Mouse (Mus musculus) MEL (cell line): ENCODE measurements at regions not wholly inside any gene's neighbourhood (a gene's known extent, or its start where the extent isn't known, plus 50 kb on each side); places are given as distances from the start of the nearest gene placed in this dataset.

Source experiments
- DNase-seq: peaks from one replicate; pipeline ENCODE4 v3.0.0; 2011; ENCODE audit warnings: low read depth, low spot score
- H3K27ac ChIP-seq: 2 replicates; pipeline ENCODE4 v1.5.1; 2012; ENCODE audit warnings: low read depth, mild to moderate bottlenecking, control low read depth, low read length, moderate library complexity; ENCODE audit not compliant: control insufficient read depth
- H3K27me3 ChIP-seq, 2 experiments: fragments of 150-350 bp in 1 of 2; sonication (generic) in 1 of 2; 2 replicates each; pipeline ENCODE4 v1.6.1; 2012; ENCODE audit warnings: low read length in 2 of 2, mild to moderate bottlenecking in 2 of 2, improper control_type of control experiment in 1 of 2, moderate library complexity in 1 of 2; ENCODE audit not compliant: insufficient read depth in 2 of 2, control insufficient read depth in 1 of 2
- H3K36me3 ChIP-seq, 2 experiments: 2 replicates each; pipeline ENCODE4 v1.6.1; 2012 to 2014; ENCODE audit warnings: low read length in 2 of 2, improper control_type of control experiment in 1 of 2, inconsistent platforms in 1 of 2, mild to moderate bottlenecking in 1 of 2; ENCODE audit not compliant: insufficient read depth in 2 of 2, control insufficient read depth in 1 of 2
- H3K4me1 ChIP-seq, 2 experiments: fragments of 150-350 bp in 1 of 2; sonication (generic) in 1 of 2; 2 replicates each; pipeline ENCODE4 v1.6.1; 2012; ENCODE audit warnings: low read length in 2 of 2, improper control_type of control experiment in 1 of 2, mild to moderate bottlenecking in 1 of 2; ENCODE audit not compliant: insufficient read depth in 2 of 2, control insufficient read depth in 1 of 2
- H3K4me3 ChIP-seq, 2 experiments: fragments of 150-350 bp in 1 of 2; sonication (generic) in 1 of 2; 2 replicates each; pipeline ENCODE4 v1.5.1; 2012; ENCODE audit warnings: low read depth in 2 of 2, low read length in 2 of 2, mild to moderate bottlenecking in 2 of 2, moderate library complexity in 2 of 2, control low read depth in 1 of 2, improper control_type of control experiment in 1 of 2; ENCODE audit not compliant: control insufficient read depth in 1 of 2, insufficient read depth in 1 of 2
- H3K79me2 ChIP-seq: 2 replicates; pipeline ENCODE4 v1.6.1; 2012; ENCODE audit warnings: mild to moderate bottlenecking, low read length, moderate library complexity; ENCODE audit not compliant: control insufficient read depth, poor library complexity, insufficient read depth
- H3K9ac ChIP-seq: 2 replicates; pipeline ENCODE4 v1.6.1; 2012; ENCODE audit warnings: low read depth, mild to moderate bottlenecking, control low read depth, low read length, moderate library complexity; ENCODE audit not compliant: control insufficient read depth, poor library complexity, severe bottlenecking
- H3K9me3 ChIP-seq: fragments of 150-350 bp; sonication (generic); replicated peaks from 2 replicates; pipeline ENCODE4 v1.6.1; 2012; ENCODE audit warnings: mild to moderate bottlenecking, low read length, improper control_type of control experiment, moderate library complexity; ENCODE audit not compliant: insufficient read depth
- BHLHE40 ChIP-seq: IDR thresholded peaks from 2 replicates; pipeline ENCODE4 v1.6.1; 2012; ENCODE audit warnings: low read depth, mild to moderate bottlenecking, inconsistent platforms, low read length, improper control_type of control experiment, borderline replicate concordance
- CHD2 ChIP-seq: IDR thresholded peaks from 2 replicates; pipeline ENCODE4 v1.6.1; 2011; ENCODE audit warnings: low read length, improper control_type of control experiment
- CTCF ChIP-seq, 3 experiments: IDR thresholded peaks in 2 of 3; conservative IDR thresholded peaks in 1 of 3; 2 replicates each; pipeline ENCODE4 v1.5.1; 2011 to 2012; ENCODE audit warnings: low read length in 3 of 3, low read depth in 2 of 3, mild to moderate bottlenecking in 2 of 3, improper control_type of control experiment in 1 of 3, inconsistent platforms in 1 of 3, mixed read lengths in 1 of 3, moderate library complexity in 1 of 3; ENCODE audit not compliant: control insufficient read depth in 1 of 3, insufficient read depth in 1 of 3, poor library complexity in 1 of 3, severe bottlenecking in 1 of 3
- E2F4 ChIP-seq: IDR thresholded peaks from 2 replicates; pipeline ENCODE4 v1.6.1; 2011; ENCODE audit warnings: low read depth, low read length, improper control_type of control experiment, borderline replicate concordance
- ELF1 ChIP-seq: IDR thresholded peaks from 2 replicates; pipeline ENCODE4 v1.6.1; 2014; ENCODE audit warnings: low read depth, mild to moderate bottlenecking, inconsistent platforms, low read length, improper control_type of control experiment, moderate library complexity
- EP300 ChIP-seq, 2 experiments: IDR thresholded peaks; 2 replicates each; pipeline ENCODE4 v1.6.1; 2011; ENCODE audit warnings: improper control_type of control experiment in 2 of 2, low read length in 2 of 2, low read depth in 1 of 2, mild to moderate bottlenecking in 1 of 2
- ETS1 ChIP-seq: IDR thresholded peaks from 2 replicates; pipeline ENCODE4 v1.6.1; 2012; ENCODE audit warnings: low read depth, mild to moderate bottlenecking, inconsistent platforms, low read length, improper control_type of control experiment, moderate library complexity
- GABPA ChIP-seq: IDR thresholded peaks from 2 replicates; pipeline ENCODE4 v1.6.1; 2012; ENCODE audit warnings: low read depth, mild to moderate bottlenecking, inconsistent platforms, low read length, improper control_type of control experiment, moderate library complexity
- JUND ChIP-seq: IDR thresholded peaks from 2 replicates; pipeline ENCODE4 v1.6.1; 2011; ENCODE audit warnings: low read depth, mild to moderate bottlenecking, improper control_type of control experiment, low read length
- KAT2A ChIP-seq: conservative IDR thresholded peaks from 2 replicates; pipeline ENCODE4 v1.6.1; 2012; ENCODE audit warnings: low read depth, low read length, improper control_type of control experiment, inconsistent platforms
- MAX ChIP-seq: IDR thresholded peaks from 2 replicates; pipeline ENCODE4 v1.6.1; 2011; ENCODE audit warnings: low read length, improper control_type of control experiment
- MEF2A ChIP-seq: IDR thresholded peaks from 2 replicates; pipeline ENCODE4 v1.6.1; 2014; ENCODE audit warnings: low read depth, mild to moderate bottlenecking, inconsistent platforms, low read length, improper control_type of control experiment; ENCODE audit not compliant: poor library complexity, insufficient replicate concordance, severe bottlenecking; ENCODE audit errors: extremely low read depth
- MYB ChIP-seq: IDR thresholded peaks from 2 replicates; pipeline ENCODE4 v1.6.1; 2011; ENCODE audit warnings: mild to moderate bottlenecking, low read depth, low read length, improper control_type of control experiment
- MYC ChIP-seq: IDR thresholded peaks from 2 replicates; pipeline ENCODE4 v1.6.1; 2011; ENCODE audit warnings: low read depth, mild to moderate bottlenecking, low read length, improper control_type of control experiment, moderate library complexity
- NELFE ChIP-seq: IDR thresholded peaks from 2 replicates; pipeline ENCODE4 v1.6.1; 2011; ENCODE audit warnings: low read depth, low read length, improper control_type of control experiment
- NRF1 ChIP-seq: IDR thresholded peaks from 2 replicates; pipeline ENCODE4 v1.6.1; 2014; ENCODE audit warnings: low read depth, mild to moderate bottlenecking, inconsistent platforms, low read length, improper control_type of control experiment, moderate library complexity; ENCODE audit not compliant: poor library complexity, insufficient read depth, severe bottlenecking
- POLR2AphosphoS2 ChIP-seq: IDR thresholded peaks from 2 replicates; pipeline ENCODE4 v1.6.1; 2011; ENCODE audit warnings: low read length, improper control_type of control experiment
- POLR2AphosphoS5 ChIP-seq: IDR thresholded peaks from 2 replicates; pipeline ENCODE4 v1.6.1; 2012; ENCODE audit warnings: low read depth, borderline replicate concordance, mild to moderate bottlenecking, inconsistent platforms, low read length, moderate library complexity, mixed read lengths
- RAD21 ChIP-seq: IDR thresholded peaks from 2 replicates; pipeline ENCODE4 v1.6.1; 2011; ENCODE audit warnings: mild to moderate bottlenecking, low read depth, low read length, improper control_type of control experiment
- SIN3A ChIP-seq: IDR thresholded peaks from 2 replicates; pipeline ENCODE4 v1.6.1; 2012; ENCODE audit warnings: low read length, improper control_type of control experiment, inconsistent platforms
- SMC3 ChIP-seq: IDR thresholded peaks from 2 replicates; pipeline ENCODE4 v1.6.1; 2011; ENCODE audit warnings: low read depth, low read length, improper control_type of control experiment
- TBP ChIP-seq: IDR thresholded peaks from 2 replicates; pipeline ENCODE4 v1.8.0; 2011; ENCODE audit warnings: low read depth, low read length, improper control_type of control experiment
- USF2 ChIP-seq, 2 experiments: IDR thresholded peaks; 2 replicates each; pipeline ENCODE4 v1.6.1; 2011 to 2012; ENCODE audit warnings: improper control_type of control experiment in 2 of 2, low read length in 2 of 2, borderline replicate concordance in 1 of 2, inconsistent platforms in 1 of 2, low read depth in 1 of 2, mild to moderate bottlenecking in 1 of 2; ENCODE audit not compliant: insufficient read depth in 1 of 2
- ZC3H11A ChIP-seq: IDR thresholded peaks from 2 replicates; pipeline ENCODE4 v1.6.1; 2012; ENCODE audit warnings: low read depth, mild to moderate bottlenecking, inconsistent platforms, low read length, improper control_type of control experiment
- ZKSCAN1 ChIP-seq: IDR thresholded peaks from 2 replicates; pipeline ENCODE4 v1.6.1; 2012; ENCODE audit warnings: low read depth, mild to moderate bottlenecking, inconsistent platforms, low read length, improper control_type of control experiment, moderate library complexity
- ZMIZ1 ChIP-seq: IDR thresholded peaks from 2 replicates; pipeline ENCODE4 v1.6.1; 2012; ENCODE audit warnings: low read depth, mild to moderate bottlenecking, inconsistent platforms, low read length, improper control_type of control experiment, moderate library complexity

- Histone ChIP-seq H3K36me3 (no peaks in the 10 kb centered on the region), H3K4me3 (no peak overlapping the region), H3K9me3 (no peaks in the 10 kb centered on the region), H3K27ac (no peak overlapping the region)
- TF ChIP-seq SIN3A, result no peak
- TF ChIP-seq, all 39 proteins: peak for 0
- no peaks in the 10 kb centered on the region for H3K4me1 ChIP-seq
- H3K9ac ChIP-seq, result no peak overlapping the region
- H3K27me3 ChIP-seq, result no peaks in the 10 kb centered on the region
- H3K79me2 ChIP-seq, result no peaks in the 10 kb centered on the region
- no peak for DNase-seq
These were observed 1105.2 kb downstream of the Ntrk3 start for GRCm38 (mm10) chr7:77632656-77633055.

- H3K79me2 ChIP-seq, result no peaks in the 10 kb centered on the region
- no peak for DNase-seq
- TF ChIP-seq SIN3A, result no peak
- TF ChIP-seq EP300 (IDR thresholded peaks at IDR 0.05; ENCODE audit: low read depth in 1 of 2, low read length in 2 of 2), result no peak
- TF ChIP-seq MYB, result no peak
- no peak for TF ChIP-seq ZMIZ1
- TF ChIP-seq E2F4, result no peak
- no peak for TF ChIP-seq TBP
- TF ChIP-seq NELFE, result no peak
- TF ChIP-seq SMC3, result no peak
- TF ChIP-seq CTCF (IDR thresholded peaks at IDR 0.05 in 2 of 3, conservative IDR thresholded peaks at IDR 0.05 in 1 of 3; ENCODE audit: control insufficient read depth in 1 of 3, insufficient read depth in 1 of 3, low read depth in 2 of 3, low read length in 3 of 3, poor library complexity in 1 of 3, severe bottlenecking in 1 of 3), result no peak
- TF ChIP-seq MEF2A, result no peak
- TF ChIP-seq GABPA, result no peak
- no peak for TF ChIP-seq JUND
- TF ChIP-seq BHLHE40, result no peak
- no peak for TF ChIP-seq ETS1
- TF ChIP-seq KAT2A, result no peak
- TF ChIP-seq MAX, result no peak
- TF ChIP-seq, all 39 proteins: peak for 0
These were observed 1114.3 kb downstream of the Ntrk3 start for GRCm38 (mm10) chr7:77623491-77623890.

GRCm38 (mm10) chr7:77622934-77623333 lies 1114.9 kb downstream of the Ntrk3 start:
- no peak overlapping the region for H3K9ac ChIP-seq
- no peak overlapping the region for H3K27ac ChIP-seq
- no peaks in the 10 kb centered on the region for H3K9me3 ChIP-seq
- H3K4me3 ChIP-seq, result no peak overlapping the region
- no peaks in the 10 kb centered on the region for H3K79me2 ChIP-seq
- H3K4me1 ChIP-seq, result no peaks in the 10 kb centered on the region
- H3K27me3 ChIP-seq, result no peaks in the 10 kb centered on the region
- DNase-seq, result no peak
- H3K36me3 ChIP-seq, result no peaks in the 10 kb centered on the region
- TF ChIP-seq MYC (no peak), POLR2AphosphoS5 (no peak), CHD2 (no peak), ZC3H11A (no peak), MAX (no peak), TBP (no peak), ETS1 (no peak), SMC3 (no peak), ELF1 (no peak), NRF1 (no peak), ZKSCAN1 (no peak), KAT2A (no peak), E2F4 (no peak), POLR2AphosphoS2 (no peak), MEF2A (no peak), USF2 (IDR thresholded peaks at IDR 0.05; ENCODE audit: borderline replicate concordance in 1 of 2, insufficient read depth in 1 of 2, low read depth in 1 of 2, low read length in 2 of 2) (no peak), MYB (no peak), RAD21 (no peak)

More at GRCm38 (mm10) chr7:77623491-77623890, 1114.3 kb downstream of the Ntrk3 start:
- Histone ChIP-seq H3K27ac (no peak overlapping the region), H3K27me3 (no peaks in the 10 kb centered on the region), H3K4me3 (no peak overlapping the region), H3K36me3 (no peaks in the 10 kb centered on the region), H3K4me1 (no peaks in the 10 kb centered on the region), H3K9ac (no peak overlapping the region), H3K9me3 (no peaks in the 10 kb centered on the region)
